Mouse (Mus musculus) G1E (cell line): Measurements from ENCODE around the gene Igsf3. TPM values are rescaled to one million over a fixed set of nuclear protein-coding genes. Genes with fewer than 3 reads are reported as not detected.

Source experiments
- ATAC-seq: 2 replicates; pipeline ENCODE4 v1.8.0; 2016; ENCODE audit warnings: mild to moderate bottlenecking; ENCODE audit not compliant: insufficient number of reproducible peaks, poor library complexity, low FRiP score, severe bottlenecking; ENCODE audit errors: extremely low read depth
- DNase-seq: peaks from one replicate; pipeline ENCODE4 v3.0.0; 2012; ENCODE audit warnings: low spot score
- H3K27me3 ChIP-seq: 2 replicates; pipeline ENCODE4 v1.6.1; 2012; ENCODE audit warnings: mild to moderate bottlenecking, low read length, inconsistent platforms; ENCODE audit not compliant: insufficient read depth
- H3K36me3 ChIP-seq: replicated peaks from 2 replicates; pipeline ENCODE3; 2012; ENCODE audit warnings: mild to moderate bottlenecking, inconsistent platforms
- H3K4me1 ChIP-seq: 2 replicates; pipeline ENCODE4 v1.6.1; 2012; ENCODE audit warnings: low read depth, low read length, inconsistent platforms, mixed read lengths; ENCODE audit not compliant: insufficient read depth
- H3K4me3 ChIP-seq: 2 replicates; pipeline ENCODE4 v1.5.1; 2012; ENCODE audit warnings: low read depth, mild to moderate bottlenecking, inconsistent platforms, low read length, moderate library complexity, mixed read lengths
- H3K9me3 ChIP-seq: replicated peaks from 2 replicates; pipeline ENCODE4 v1.6.1; 2012; ENCODE audit warnings: inconsistent platforms
- CTCF ChIP-seq: IDR thresholded peaks from 2 replicates; pipeline ENCODE4 v1.5.1; 2012; ENCODE audit warnings: low read depth, low read length, inconsistent platforms, mixed read lengths
- GATA1 ChIP-seq: IDR thresholded peaks from 2 replicates; pipeline ENCODE4 v1.6.1; 2012; ENCODE audit warnings: borderline replicate concordance, low read length, inconsistent platforms, mixed read lengths
- GATA2 ChIP-seq: IDR thresholded peaks from 2 replicates; pipeline ENCODE4 v1.6.1; 2012; ENCODE audit warnings: low read depth, low read length, inconsistent platforms, borderline replicate concordance
- POLR2AphosphoS5 ChIP-seq: IDR thresholded peaks from 2 replicates; pipeline ENCODE4 v1.6.1; 2012; ENCODE audit warnings: low read depth, low read length, inconsistent platforms; ENCODE audit not compliant: insufficient replicate concordance
- TAL1 ChIP-seq: conservative IDR thresholded peaks from 2 replicates; pipeline ENCODE4 v1.6.1; 2012; ENCODE audit warnings: low read depth, low read length, inconsistent platforms, mixed read lengths
- polyA plus RNA-seq: library from polyadenylated mRNA; stranded (reverse); fragments of >175 nt; gene quantifications from 2 replicates; pipeline ENCODE4 v1.2.3, GENCODE M21; 2012
- total RNA-seq, 2 experiments: library from RNA; stranded (forward) in 1 of 2; stranded (reverse) in 1 of 2; fragments of 200-1000 nt in 1 of 2; fragments of >200 nt in 1 of 2; fragmentation: Nextera tagmentation in 1 of 2; gene quantifications; 2 replicates each; pipeline ENCODE4 v1.2.3; 2014 to 2017

Igsf3 gene
- total and polyA plus RNA-seq, 3 experiments = 14.6 to 33.0 (median 19.1) TPM

DNA sequence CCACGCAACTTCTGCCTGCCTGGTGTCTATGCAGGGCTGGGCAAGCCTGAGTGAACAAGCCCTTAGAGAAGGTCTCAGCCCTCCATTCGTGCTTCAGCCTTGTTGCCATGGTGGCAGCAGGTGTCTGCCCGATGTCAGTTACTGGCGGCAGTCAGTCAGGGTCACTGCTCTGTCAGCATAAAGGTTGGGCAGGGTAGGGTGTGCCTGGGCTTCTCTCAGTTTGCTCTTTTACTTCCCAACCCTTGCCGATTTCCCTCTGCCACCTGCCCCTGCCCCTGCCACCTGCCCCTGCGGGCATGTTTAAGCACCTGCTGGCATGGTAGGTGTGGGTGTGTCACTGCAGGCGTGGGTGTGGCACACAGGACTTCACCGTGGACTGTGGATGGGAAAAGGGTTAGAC lies 67.6 kb downstream of the Igsf3 start:
- H3K36me3 ChIP-seq = peaks cover 82% of the 10 kb centered on the region
- H3K9me3 ChIP-seq = no peaks in the 10 kb centered on the region
- TF ChIP-seq TAL1 (no peak), GATA2 (no peak), GATA1 (no peak), CTCF (no peak), POLR2AphosphoS5 (no peak)
- H3K4me1 ChIP-seq = peaks cover 46% of the 10 kb centered on the region
- DNase-seq = no peak
- H3K27me3 ChIP-seq = no peaks in the 10 kb centered on the region; the same call in 1 of the 2 replicates
- no peak for ATAC-seq
- H3K4me3 ChIP-seq = no peak overlapping the region

DNA sequence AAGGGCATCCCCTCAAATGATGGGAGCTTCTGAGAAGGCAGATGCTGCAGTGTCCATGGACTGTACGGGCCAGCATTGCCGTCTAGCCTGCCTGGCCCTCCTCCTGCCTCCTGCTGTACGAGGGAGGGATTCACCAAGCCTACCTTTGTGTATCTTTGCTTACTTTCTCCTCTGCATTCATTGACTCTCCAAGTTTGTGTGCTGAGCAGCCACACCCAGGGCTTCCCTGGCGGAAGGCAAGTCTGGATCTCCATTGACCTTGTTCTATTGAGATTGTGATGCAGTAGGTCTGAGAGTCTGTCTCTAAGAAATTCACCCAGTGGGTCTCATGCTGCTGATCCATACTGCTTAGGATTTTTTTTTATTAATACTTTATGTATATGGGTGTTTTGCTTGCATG lies 70.4 kb downstream of the Igsf3 start:
- Histone ChIP-seq H3K4me1 (peaks cover 44% of the 10 kb centered on the region), H3K36me3 (peaks cover 82% of the 10 kb centered on the region), H3K4me3 (no peak overlapping the region), H3K9me3 (no peaks in the 10 kb centered on the region), H3K27me3 (no peaks in the 10 kb centered on the region)
- TF ChIP-seq POLR2AphosphoS5 = no peak
- TF ChIP-seq CTCF = no peak
- TF ChIP-seq TAL1 = no peak
- no peak for TF ChIP-seq GATA2
- no peak for TF ChIP-seq GATA1
- DNase-seq (no peak), ATAC-seq (no peak)

GRCm38 (mm10) chr3:101448765-101449164 lies 71.9 kb downstream of the Igsf3 start:
- TF ChIP-seq TAL1 (no peak), GATA1 (no peak), CTCF (no peak), GATA2 (no peak), POLR2AphosphoS5 (no peak)
- H3K4me1 ChIP-seq = peaks cover 38% of the 10 kb centered on the region
- H3K27me3 ChIP-seq = no peaks in the 10 kb centered on the region
- no peak overlapping the region for H3K4me3 ChIP-seq
- H3K36me3 ChIP-seq = peaks cover 83% of the 10 kb centered on the region
- H3K9me3 ChIP-seq = no peaks in the 10 kb centered on the region
- DNase-seq (no peak), ATAC-seq (no peak)

DNA sequence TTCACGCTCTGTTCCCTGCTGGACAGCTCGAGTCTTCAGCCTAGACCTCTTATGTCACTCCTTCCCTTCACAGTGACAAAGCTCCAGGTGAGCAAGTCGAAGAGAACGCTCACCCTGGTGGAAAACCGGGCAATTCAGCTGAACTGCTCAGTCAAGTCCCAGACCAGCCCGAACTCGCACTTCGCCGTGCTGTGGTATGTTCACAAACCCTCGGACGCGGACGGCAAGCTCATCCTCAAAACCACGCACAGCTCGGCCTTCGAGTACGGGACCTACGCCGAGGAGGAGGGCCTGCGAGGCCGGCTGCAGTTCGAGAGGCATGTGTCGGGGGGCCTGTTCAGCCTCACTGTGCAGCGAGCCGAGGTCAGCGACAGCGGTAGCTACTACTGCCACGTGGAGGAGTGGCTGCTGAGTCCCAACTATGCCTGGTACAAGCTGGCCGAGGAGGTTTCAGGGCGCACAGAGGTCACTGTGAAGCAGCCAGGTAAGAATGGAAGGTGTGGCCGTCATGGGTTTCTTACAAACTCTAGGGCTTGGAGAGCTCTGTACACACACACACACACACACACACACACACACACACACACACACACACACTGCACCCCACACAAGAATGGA lies 74.0 kb downstream of the Igsf3 start:
- no peak for ATAC-seq
- H3K27me3 ChIP-seq = no peaks in the 10 kb centered on the region
- peaks cover 87% of the 10 kb centered on the region for H3K36me3 ChIP-seq
- H3K4me1 ChIP-seq = peaks cover 19% of the 10 kb centered on the region
- DNase-seq = no peak
- no peak overlapping the region for H3K4me3 ChIP-seq
- TF ChIP-seq CTCF (no peak), POLR2AphosphoS5 (no peak)
- peaks cover 2% of the 10 kb centered on the region; the same call in 1 of the 2 replicates for H3K9me3 ChIP-seq

- ATAC-seq = no peak
- no peak overlapping the region for H3K4me3 ChIP-seq
- TF ChIP-seq POLR2AphosphoS5 = no peak
- DNase-seq = no peak
- peaks cover 11% of the 10 kb centered on the region for H3K9me3 ChIP-seq
- peaks cover 50% of the 10 kb centered on the region for H3K4me1 ChIP-seq
- no peaks in the 10 kb centered on the region; the same call in 1 of the 2 replicates for H3K27me3 ChIP-seq
- peaks cover 76% of the 10 kb centered on the region for H3K36me3 ChIP-seq
Measured at GRCm38 (mm10) chr3:101460618-101461017, 83.7 kb downstream of the Igsf3 start.

GRCm38 (mm10) chr3:101461046-101461445 lies 84.2 kb downstream of the Igsf3 start:
- Histone ChIP-seq H3K36me3 (peaks cover 77% of the 10 kb centered on the region), H3K27me3 (no peaks in the 10 kb centered on the region; the same call in 1 of the 2 replicates), H3K4me1 (peaks cover 54% of the 10 kb centered on the region), H3K9me3 (peaks cover 11% of the 10 kb centered on the region), H3K4me3 (no peak overlapping the region)
- ATAC-seq = no peak
- DNase-seq = no peak
- TF ChIP-seq GATA1 = no peak
- no peak for TF ChIP-seq GATA2
- no peak for TF ChIP-seq POLR2AphosphoS5

- no peak overlapping the region for H3K4me3 ChIP-seq
- ATAC-seq (no peak), DNase-seq (no peak)
- TF ChIP-seq CTCF (no peak), GATA1 (no peak), GATA2 (no peak), TAL1 (no peak)
- H3K9me3 ChIP-seq = peaks cover 11% of the 10 kb centered on the region
- H3K27me3 ChIP-seq = no peaks in the 10 kb centered on the region; the same call in 1 of the 2 replicates
- peaks cover 70% of the 10 kb centered on the region for H3K36me3 ChIP-seq
- peaks cover 61% of the 10 kb centered on the region for H3K4me1 ChIP-seq
Measured at GRCm38 (mm10) chr3:101461816-101462215, 84.9 kb downstream of the Igsf3 start.

DNA sequence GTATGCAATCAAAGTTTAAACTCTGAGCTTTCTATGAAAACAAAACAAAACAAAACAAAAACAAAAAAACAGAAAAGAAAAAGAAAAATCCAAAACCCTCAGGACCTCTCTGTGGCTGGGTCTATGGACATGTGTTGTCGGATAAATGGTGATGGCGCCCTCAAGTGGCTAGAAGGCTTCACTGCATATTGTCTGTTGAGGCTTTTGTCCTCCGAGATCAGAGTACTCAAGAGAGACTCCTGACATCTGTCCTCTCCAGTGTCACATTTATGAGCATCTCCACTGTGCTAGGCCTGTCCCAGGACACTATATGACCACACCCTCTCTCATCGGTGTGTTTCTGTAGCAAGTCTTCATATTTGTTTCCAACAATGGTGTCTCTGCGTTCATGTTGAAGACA lies 85.4 kb downstream of the Igsf3 start:
- Histone ChIP-seq H3K36me3 (peaks cover 68% of the 10 kb centered on the region), H3K9me3 (peaks cover 11% of the 10 kb centered on the region), H3K27me3 (no peaks in the 10 kb centered on the region; the same call in 1 of the 2 replicates), H3K4me3 (no peak overlapping the region), H3K4me1 (peaks cover 66% of the 10 kb centered on the region)
- DNase-seq (peak; percentile 71), ATAC-seq (no peak)
- TF ChIP-seq GATA1 (no peak), CTCF (peak; percentile 75), POLR2AphosphoS5 (no peak), GATA2 (no peak)
